Mouse (Mus musculus) MEL (cell line): ENCODE results near the gene Tnfsfm13. TPM values are rescaled to one million over a fixed set of nuclear protein-coding genes. Genes with fewer than 3 reads are reported as not detected.

Experiments
- DNase-seq: peaks from one replicate; pipeline ENCODE4 v3.0.0; 2011; ENCODE audit warnings: low read depth, low spot score
- H3K27ac ChIP-seq: 2 replicates; pipeline ENCODE4 v1.5.1; 2012; ENCODE audit warnings: low read depth, mild to moderate bottlenecking, control low read depth, low read length, moderate library complexity; ENCODE audit not compliant: control insufficient read depth
- H3K27me3 ChIP-seq, 2 experiments: fragments of 150-350 bp in 1 of 2; sonication (generic) in 1 of 2; 2 replicates each; pipeline ENCODE4 v1.6.1; 2012; ENCODE audit warnings: low read length in 2 of 2, mild to moderate bottlenecking in 2 of 2, improper control_type of control experiment in 1 of 2, moderate library complexity in 1 of 2; ENCODE audit not compliant: insufficient read depth in 2 of 2, control insufficient read depth in 1 of 2
- H3K36me3 ChIP-seq, 2 experiments: 2 replicates each; pipeline ENCODE4 v1.6.1; 2012 to 2014; ENCODE audit warnings: low read length in 2 of 2, improper control_type of control experiment in 1 of 2, inconsistent platforms in 1 of 2, mild to moderate bottlenecking in 1 of 2; ENCODE audit not compliant: insufficient read depth in 2 of 2, control insufficient read depth in 1 of 2
- H3K4me1 ChIP-seq, 2 experiments: fragments of 150-350 bp in 1 of 2; sonication (generic) in 1 of 2; 2 replicates each; pipeline ENCODE4 v1.6.1; 2012; ENCODE audit warnings: low read length in 2 of 2, improper control_type of control experiment in 1 of 2, mild to moderate bottlenecking in 1 of 2; ENCODE audit not compliant: insufficient read depth in 2 of 2, control insufficient read depth in 1 of 2
- H3K4me3 ChIP-seq, 2 experiments: fragments of 150-350 bp in 1 of 2; sonication (generic) in 1 of 2; 2 replicates each; pipeline ENCODE4 v1.5.1; 2012; ENCODE audit warnings: low read depth in 2 of 2, low read length in 2 of 2, mild to moderate bottlenecking in 2 of 2, moderate library complexity in 2 of 2, control low read depth in 1 of 2, improper control_type of control experiment in 1 of 2; ENCODE audit not compliant: control insufficient read depth in 1 of 2, insufficient read depth in 1 of 2
- H3K79me2 ChIP-seq: 2 replicates; pipeline ENCODE4 v1.6.1; 2012; ENCODE audit warnings: mild to moderate bottlenecking, low read length, moderate library complexity; ENCODE audit not compliant: control insufficient read depth, poor library complexity, insufficient read depth
- H3K9ac ChIP-seq: 2 replicates; pipeline ENCODE4 v1.6.1; 2012; ENCODE audit warnings: low read depth, mild to moderate bottlenecking, control low read depth, low read length, moderate library complexity; ENCODE audit not compliant: control insufficient read depth, poor library complexity, severe bottlenecking
- H3K9me3 ChIP-seq: fragments of 150-350 bp; sonication (generic); replicated peaks from 2 replicates; pipeline ENCODE4 v1.6.1; 2012; ENCODE audit warnings: mild to moderate bottlenecking, low read length, improper control_type of control experiment, moderate library complexity; ENCODE audit not compliant: insufficient read depth
- CHD1 ChIP-seq: IDR thresholded peaks from 2 replicates; pipeline ENCODE4 v1.6.1; 2012; ENCODE audit warnings: low read depth, mild to moderate bottlenecking, inconsistent platforms, low read length, improper control_type of control experiment
- CHD2 ChIP-seq: IDR thresholded peaks from 2 replicates; pipeline ENCODE4 v1.6.1; 2011; ENCODE audit warnings: low read length, improper control_type of control experiment
- CTCF ChIP-seq, 3 experiments: IDR thresholded peaks in 2 of 3; conservative IDR thresholded peaks in 1 of 3; 2 replicates each; pipeline ENCODE4 v1.5.1; 2011 to 2012; ENCODE audit warnings: low read length in 3 of 3, low read depth in 2 of 3, mild to moderate bottlenecking in 2 of 3, improper control_type of control experiment in 1 of 3, inconsistent platforms in 1 of 3, mixed read lengths in 1 of 3, moderate library complexity in 1 of 3; ENCODE audit not compliant: control insufficient read depth in 1 of 3, insufficient read depth in 1 of 3, poor library complexity in 1 of 3, severe bottlenecking in 1 of 3
- EP300 ChIP-seq, 2 experiments: IDR thresholded peaks; 2 replicates each; pipeline ENCODE4 v1.6.1; 2011; ENCODE audit warnings: improper control_type of control experiment in 2 of 2, low read length in 2 of 2, low read depth in 1 of 2, mild to moderate bottlenecking in 1 of 2
- ETS1 ChIP-seq: IDR thresholded peaks from 2 replicates; pipeline ENCODE4 v1.6.1; 2012; ENCODE audit warnings: low read depth, mild to moderate bottlenecking, inconsistent platforms, low read length, improper control_type of control experiment, moderate library complexity
- GATA1 ChIP-seq: IDR thresholded peaks from 2 replicates; pipeline ENCODE4 v1.6.1; 2011; ENCODE audit warnings: low read depth, low read length, improper control_type of control experiment
- HCFC1 ChIP-seq: IDR thresholded peaks from 2 replicates; pipeline ENCODE4 v1.6.1; 2012; ENCODE audit warnings: low read depth, mild to moderate bottlenecking, inconsistent platforms, low read length, improper control_type of control experiment, moderate library complexity
- JUND ChIP-seq: IDR thresholded peaks from 2 replicates; pipeline ENCODE4 v1.6.1; 2011; ENCODE audit warnings: low read depth, mild to moderate bottlenecking, improper control_type of control experiment, low read length
- MAX ChIP-seq: IDR thresholded peaks from 2 replicates; pipeline ENCODE4 v1.6.1; 2011; ENCODE audit warnings: low read length, improper control_type of control experiment
- MAZ ChIP-seq: IDR thresholded peaks from 2 replicates; pipeline ENCODE4 v1.6.1; 2012; ENCODE audit warnings: low read depth, mild to moderate bottlenecking, inconsistent platforms, low read length, improper control_type of control experiment
- MXI1 ChIP-seq: IDR thresholded peaks from 2 replicates; pipeline ENCODE4 v1.6.1; 2011; ENCODE audit warnings: mild to moderate bottlenecking, low read depth, low read length, improper control_type of control experiment
- MYB ChIP-seq: IDR thresholded peaks from 2 replicates; pipeline ENCODE4 v1.6.1; 2011; ENCODE audit warnings: mild to moderate bottlenecking, low read depth, low read length, improper control_type of control experiment
- NELFE ChIP-seq: IDR thresholded peaks from 2 replicates; pipeline ENCODE4 v1.6.1; 2011; ENCODE audit warnings: low read depth, low read length, improper control_type of control experiment
- NRF1 ChIP-seq: IDR thresholded peaks from 2 replicates; pipeline ENCODE4 v1.6.1; 2014; ENCODE audit warnings: low read depth, mild to moderate bottlenecking, inconsistent platforms, low read length, improper control_type of control experiment, moderate library complexity; ENCODE audit not compliant: poor library complexity, insufficient read depth, severe bottlenecking
- POLR2AphosphoS5 ChIP-seq: IDR thresholded peaks from 2 replicates; pipeline ENCODE4 v1.6.1; 2012; ENCODE audit warnings: low read depth, borderline replicate concordance, mild to moderate bottlenecking, inconsistent platforms, low read length, moderate library complexity, mixed read lengths
- RAD21 ChIP-seq: IDR thresholded peaks from 2 replicates; pipeline ENCODE4 v1.6.1; 2011; ENCODE audit warnings: mild to moderate bottlenecking, low read depth, low read length, improper control_type of control experiment
- SIN3A ChIP-seq: IDR thresholded peaks from 2 replicates; pipeline ENCODE4 v1.6.1; 2012; ENCODE audit warnings: low read length, improper control_type of control experiment, inconsistent platforms
- SMC3 ChIP-seq: IDR thresholded peaks from 2 replicates; pipeline ENCODE4 v1.6.1; 2011; ENCODE audit warnings: low read depth, low read length, improper control_type of control experiment
- TAL1 ChIP-seq: IDR thresholded peaks from 2 replicates; pipeline ENCODE4 v1.6.1; 2012; ENCODE audit warnings: mild to moderate bottlenecking, inconsistent platforms, low read length, moderate library complexity, mixed read lengths
- TBP ChIP-seq: IDR thresholded peaks from 2 replicates; pipeline ENCODE4 v1.8.0; 2011; ENCODE audit warnings: low read depth, low read length, improper control_type of control experiment
- UBTF ChIP-seq: IDR thresholded peaks from 2 replicates; pipeline ENCODE4 v1.6.1; 2012; ENCODE audit warnings: low read depth, mild to moderate bottlenecking, inconsistent platforms, low read length, improper control_type of control experiment, moderate library complexity, borderline replicate concordance; ENCODE audit not compliant: insufficient read depth
- USF2 ChIP-seq, 2 experiments: IDR thresholded peaks; 2 replicates each; pipeline ENCODE4 v1.6.1; 2011 to 2012; ENCODE audit warnings: improper control_type of control experiment in 2 of 2, low read length in 2 of 2, borderline replicate concordance in 1 of 2, inconsistent platforms in 1 of 2, low read depth in 1 of 2, mild to moderate bottlenecking in 1 of 2; ENCODE audit not compliant: insufficient read depth in 1 of 2
- ZMIZ1 ChIP-seq: IDR thresholded peaks from 2 replicates; pipeline ENCODE4 v1.6.1; 2012; ENCODE audit warnings: low read depth, mild to moderate bottlenecking, inconsistent platforms, low read length, improper control_type of control experiment, moderate library complexity
- ZNF384 ChIP-seq: IDR thresholded peaks from 2 replicates; pipeline ENCODE4 v1.6.1; 2012; ENCODE audit warnings: low read depth, mild to moderate bottlenecking, inconsistent platforms, low read length, improper control_type of control experiment
- polyA plus RNA-seq, 2 experiments: library from polyadenylated mRNA; stranded (reverse) in 1 of 2; unstranded in 1 of 2; fragments of >175 nt in 1 of 2; fragments of >200 nt in 1 of 2; gene quantifications; 2 replicates each; pipeline versions ENCODE4 v1.2.1 to v1.2.4; 2012; ENCODE audit warnings: low replicate concordance in 2 of 2, low read depth in 1 of 2; ENCODE audit not compliant: insufficient read length in 2 of 2, insufficient read depth in 1 of 2, missing spikeins in 1 of 2
- total RNA-seq: library from RNA; depleted of rRNA; stranded (reverse); fragments of 300-350 nt; gene quantifications from 2 replicates; pipeline ENCODE4 v1.2.3, GENCODE M21; 2012

Gene Tnfsfm13
- total and polyA plus RNA-seq, 3 experiments, result not detected

DNA sequence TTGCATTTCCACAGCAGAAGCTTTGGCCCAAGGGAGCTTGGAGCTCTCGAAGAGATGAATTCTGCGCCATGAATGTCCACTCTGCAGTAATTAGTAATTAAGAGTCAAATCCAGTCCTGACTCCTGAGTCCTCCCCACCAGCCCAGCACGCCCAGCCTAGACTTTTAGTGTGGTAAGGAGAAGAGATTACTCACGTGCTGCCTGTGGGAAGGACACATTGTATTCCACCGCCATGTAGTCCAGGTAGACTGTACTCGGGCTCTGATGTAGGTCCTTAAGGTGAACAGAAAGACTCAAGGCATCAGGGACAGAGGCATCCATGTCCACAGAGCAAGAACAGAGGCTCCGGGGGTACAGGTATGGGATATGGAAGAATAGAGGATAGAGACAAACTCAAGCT lies 31.1 kb downstream of the Tnfsfm13 start:
- no peaks in the 10 kb centered on the region for H3K9me3 ChIP-seq
- peaks cover 9 to 28% of the 10 kb centered on the region in 2 experiments for H3K36me3 ChIP-seq
- TF ChIP-seq RAD21, result no peak
- no peak for TF ChIP-seq MAX
- no peak for TF ChIP-seq CHD2
- no peak for TF ChIP-seq USF2 (IDR thresholded peaks at IDR 0.05; ENCODE audit: borderline replicate concordance in 1 of 2, insufficient read depth in 1 of 2, low read depth in 1 of 2, low read length in 2 of 2)
- no peak for TF ChIP-seq SMC3
- TF ChIP-seq TBP, result no peak
- no peak for TF ChIP-seq MYB
- TF ChIP-seq NELFE, result no peak
- no peak for TF ChIP-seq NRF1
- no peak for TF ChIP-seq HCFC1
- TF ChIP-seq SIN3A, result no peak
- no peak for TF ChIP-seq MXI1
- H3K27me3 ChIP-seq, result no peaks in the 10 kb centered on the region
- no peak overlapping the region for H3K9ac ChIP-seq
- H3K79me2 ChIP-seq, result peaks cover 22% of the 10 kb centered on the region
- no peak overlapping the region for H3K4me3 ChIP-seq
- H3K4me1 ChIP-seq, result peaks cover 4 to 31% of the 10 kb centered on the region in 2 experiments
- H3K27ac ChIP-seq, result no peak overlapping the region
- no peak for DNase-seq

DNA sequence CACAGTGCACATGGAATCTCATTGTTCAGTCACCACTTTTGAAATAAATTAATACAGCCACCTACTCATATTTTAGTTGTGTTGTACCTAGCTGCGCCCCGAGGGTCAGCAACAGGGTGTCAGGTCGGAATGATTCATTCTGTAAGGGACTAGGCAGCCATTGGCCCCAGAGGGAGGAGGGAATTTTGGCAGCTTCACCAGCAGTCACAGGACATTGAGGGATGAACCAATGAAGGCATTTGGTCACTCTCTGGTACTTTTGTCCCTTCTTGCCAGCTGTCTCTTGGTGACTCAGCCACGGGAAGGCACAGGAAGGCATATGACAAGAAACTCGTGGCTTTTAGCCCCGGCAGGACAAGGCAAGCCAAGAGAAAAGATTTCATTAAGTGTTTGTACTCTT lies 32.1 kb downstream of the Tnfsfm13 start:
- Histone ChIP-seq H3K36me3 (peaks cover 1 to 19% of the 10 kb centered on the region in 2 experiments; a peak in 3 of 4 replicates), H3K9ac (peak overlapping the region; percentile 69; the same call in 1 of the 2 replicates), H3K4me1 (peaks cover 4 to 21% of the 10 kb centered on the region in 2 experiments), H3K79me2 (peaks cover 13% of the 10 kb centered on the region), H3K27me3 (no peaks in the 10 kb centered on the region), H3K27ac (0 out of 2 replicates have a peak overlapping the region, but pooled peaks have one; percentile 96), H3K9me3 (no peaks in the 10 kb centered on the region), H3K4me3 (no peak overlapping the region)
- no peak for DNase-seq
- TF ChIP-seq JUND, result no peak
- TF ChIP-seq ETS1, result no peak
- no peak for TF ChIP-seq USF2 (IDR thresholded peaks at IDR 0.05; ENCODE audit: borderline replicate concordance in 1 of 2, insufficient read depth in 1 of 2, low read depth in 1 of 2, low read length in 2 of 2)
- no peak for TF ChIP-seq EP300 (IDR thresholded peaks at IDR 0.05; ENCODE audit: low read depth in 1 of 2, low read length in 2 of 2)
- TF ChIP-seq POLR2AphosphoS5, result no peak
- no peak for TF ChIP-seq CTCF (IDR thresholded peaks at IDR 0.05 in 2 of 3, conservative IDR thresholded peaks at IDR 0.05 in 1 of 3; ENCODE audit: control insufficient read depth in 1 of 3, insufficient read depth in 1 of 3, low read depth in 2 of 3, low read length in 3 of 3, poor library complexity in 1 of 3, severe bottlenecking in 1 of 3)
- TF ChIP-seq MAZ, result no peak
- TF ChIP-seq UBTF, result no peak
- no peak for TF ChIP-seq NELFE
- no peak for TF ChIP-seq RAD21
- no peak for TF ChIP-seq TAL1
- no peak for TF ChIP-seq MYB
- no peak for TF ChIP-seq GATA1
- no peak for TF ChIP-seq ZNF384
- TF ChIP-seq CHD2, result no peak
- no peak for TF ChIP-seq CHD1
- no peak for TF ChIP-seq ZMIZ1
- TF ChIP-seq MXI1, result no peak
